Mouse (Mus musculus) brain, embryonic 14.5 days (tissue): ENCODE measurements around the gene Rock2. TPM values are rescaled to one million over a fixed set of nuclear protein-coding genes. Genes with fewer than 3 reads are reported as not detected.
A peak's percentile ranks its signal among the peaks of the same experiment; 100 is the strongest.
"Not testable (repeated sequence)": the region's sequence is repeated elsewhere in the genome, so short reads cannot be mapped to it uniquely, and the experiment has no call there.

Experiments
- DNase-seq: peaks from one replicate; pipeline ENCODE4 v3.0.0-alpha.2; 2011; ENCODE audit warnings: low read depth
- CTCF ChIP-seq: fragments of 200-500 bp; IDR thresholded peaks from 2 replicates; pipeline ENCODE4 v1.5.1; 2012; ENCODE audit warnings: inconsistent platforms, mild to moderate bottlenecking, moderate library complexity, borderline replicate concordance; ENCODE audit not compliant: insufficient read depth, insufficient read length; ENCODE audit errors: extremely low read depth
- POLR2A ChIP-seq: fragments of 200-500 bp; IDR thresholded peaks from 2 replicates; pipeline ENCODE4 v1.6.1; 2012; ENCODE audit warnings: mild to moderate bottlenecking, inconsistent platforms, borderline replicate concordance; ENCODE audit not compliant: poor library complexity, insufficient read depth, insufficient read length, severe bottlenecking; ENCODE audit errors: extremely low read depth
- polyA plus RNA-seq: library from polyadenylated mRNA; depleted of rRNA; stranded (reverse); fragments of >200 nt; gene quantifications from 2 replicates; pipeline ENCODE4 v1.2.3, GENCODE M21; 2012

Rock2 gene
- polyA plus RNA-seq, 1 experiment, result 21.8 TPM

- peak; percentile 76 for DNase-seq
- TF ChIP-seq POLR2A (no peak), CTCF (peak; percentile 84)
Measured at GRCm38 (mm10) chr12:17011100-17011870, 116.6 kb downstream of the Rock2 start, which contains the start of gene 2410004P03Rik. Gene 2410004P03Rik, minus strand, starts transcription at chr12:17011727.

GRCm38 (mm10) chr12:17012067-17012899 lies 117.6 kb downstream of the Rock2 start:
- TF ChIP-seq POLR2A, result no peak
- no peak for TF ChIP-seq CTCF
- no peak for DNase-seq

GRCm38 (mm10) chr12:17015711-17016110 lies 121.0 kb downstream of the Rock2 start:
- DNase-seq, result peak; percentile 43
- TF ChIP-seq POLR2A, result no peak
- no peak for TF ChIP-seq CTCF

GRCm38 (mm10) chr12:17018468-17018867 lies 123.8 kb downstream of the Rock2 start:
- peak; percentile 58 for DNase-seq
- TF ChIP-seq CTCF, result peak; percentile 67; the same call in 1 of the 2 replicates
- TF ChIP-seq POLR2A, result no peak

- DNase-seq, result not testable (repeated sequence)
Measured at GRCm38 (mm10) chr12:17021125-17021524, 126.4 kb downstream of the Rock2 start.

DNA sequence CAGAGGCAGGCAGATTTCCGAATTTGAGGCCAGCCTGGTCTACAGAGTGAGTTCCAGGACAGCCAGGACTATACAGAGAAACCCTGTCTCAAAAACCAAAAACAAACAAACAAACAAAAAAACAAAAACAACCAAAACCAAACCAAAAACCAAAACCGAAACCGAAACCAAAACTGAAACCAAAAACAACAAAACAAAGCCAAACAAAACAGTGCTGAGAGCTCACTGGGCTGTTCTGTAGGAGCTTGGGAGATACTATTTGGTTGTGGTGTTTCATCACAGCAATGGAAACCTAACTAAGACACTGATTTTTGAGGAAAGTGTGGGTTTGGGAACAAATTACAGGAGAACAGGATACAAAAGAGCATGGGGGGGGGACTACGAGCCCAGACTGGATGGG lies 127.5 kb downstream of the Rock2 start:
- DNase-seq, result no peak
- TF ChIP-seq CTCF (no peak), POLR2A (no peak)

DNA sequence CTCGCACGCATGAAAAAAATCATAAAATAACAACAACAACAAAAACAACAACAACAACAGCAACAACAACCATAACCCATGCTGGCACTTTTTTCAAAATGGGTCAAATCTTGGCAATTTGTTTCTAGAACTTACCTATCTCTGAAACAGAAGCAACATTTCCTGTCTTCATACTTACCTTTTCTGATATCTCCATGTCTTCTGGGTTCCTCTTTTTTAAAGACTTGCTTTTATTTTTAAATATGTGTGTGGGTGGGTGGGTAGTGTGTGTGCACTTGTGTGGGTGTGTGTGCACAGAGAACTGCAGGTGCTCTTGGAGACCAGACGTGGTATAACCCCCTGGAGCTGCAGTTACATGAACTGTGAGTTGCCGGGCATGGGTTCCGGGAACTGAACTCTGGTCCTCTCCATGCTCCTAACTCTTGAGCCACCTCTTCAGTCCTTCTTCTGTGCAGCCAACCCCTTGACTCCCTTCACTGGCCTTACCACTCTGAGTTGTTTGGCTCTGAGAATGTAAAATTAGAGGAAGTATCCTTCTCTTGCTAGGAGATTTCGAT lies 129.9 kb downstream of the Rock2 start:
- DNase-seq, result no peak
- TF ChIP-seq POLR2A (no peak), CTCF (no peak)

GRCm38 (mm10) chr12:17032694-17033463 lies 138.2 kb downstream of the Rock2 start:
- peak; percentile 93 for DNase-seq
- TF ChIP-seq POLR2A, result no peak
- peak; percentile 76; the same call in 1 of the 2 replicates for TF ChIP-seq CTCF

GRCm38 (mm10) chr12:17033464-17033841 lies 138.8 kb downstream of the Rock2 start:
- DNase-seq, result peak; percentile 38
- TF ChIP-seq CTCF (no peak), POLR2A (no peak)

DNA sequence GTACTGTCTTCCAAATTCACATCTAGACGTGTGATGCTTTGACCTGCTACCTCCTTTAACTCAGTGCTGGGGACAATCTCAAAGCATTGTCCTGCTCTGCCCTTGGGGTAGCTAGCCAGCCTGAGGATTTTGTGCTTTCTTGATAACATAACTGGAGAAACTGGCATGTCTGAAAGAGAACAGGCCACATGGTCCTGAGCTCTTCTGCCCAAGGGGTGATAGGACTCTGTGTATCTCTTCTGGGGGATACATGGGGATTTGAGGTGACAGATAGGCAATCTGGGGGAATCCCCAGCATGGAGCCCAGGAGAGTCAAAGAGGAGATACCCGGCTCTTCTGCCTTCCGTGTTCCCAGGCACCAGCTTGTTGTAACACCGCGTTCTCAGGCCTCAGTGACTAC lies 140.0 kb downstream of the Rock2 start:
- no peak for DNase-seq
- no peak for TF ChIP-seq POLR2A
- TF ChIP-seq CTCF, result no peak

GRCm38 (mm10) chr12:17035128-17035527 lies 140.4 kb downstream of the Rock2 start:
- TF ChIP-seq CTCF (peak; percentile 32; the same call in 1 of the 2 replicates), POLR2A (no peak)
- peak; percentile 19 for DNase-seq
